Mouse (Mus musculus) forebrain, embryonic 16.5 days (tissue): ENCODE measurements at regions not wholly inside any gene's neighbourhood (a gene's known extent, or its start where the extent isn't known, plus 50 kb on each side); places are given as distances from the start of the nearest gene placed in this dataset.

Experiments
- ATAC-seq: fragments of 200-750 bp; cut with Nextera tagmentation; 2 replicates; pipeline ENCODE4 v1.8.0; 2017; ENCODE audit warnings: mild to moderate bottlenecking, moderate library complexity
- H3K27ac ChIP-seq: fragments of 300-500 bp; sonication (generic); 2 replicates; pipeline ENCODE4 v1.5.1; 2014; ENCODE audit warnings: low read length, control low read depth
- H3K27me3 ChIP-seq: fragments of 300-500 bp; sonication (generic); replicated peaks from 2 replicates; pipeline ENCODE4 v1.6.1; 2014; ENCODE audit warnings: low read length; ENCODE audit not compliant: control insufficient read depth, insufficient read depth
- H3K36me3 ChIP-seq: fragments of 300-500 bp; sonication (generic); 2 replicates; pipeline ENCODE4 v1.6.1; 2014; ENCODE audit not compliant: control insufficient read depth, insufficient read depth
- H3K4me1 ChIP-seq: fragments of 300-500 bp; sonication (generic); replicated peaks from 2 replicates; pipeline ENCODE4 v1.6.1; 2014; ENCODE audit warnings: low read length; ENCODE audit not compliant: control insufficient read depth, insufficient read depth
- H3K4me2 ChIP-seq: fragments of 300-500 bp; sonication (generic); 2 replicates; pipeline ENCODE4 v1.6.1; 2014; ENCODE audit warnings: mild to moderate bottlenecking, low read length, control low read depth
- H3K4me3 ChIP-seq: fragments of 300-500 bp; sonication (generic); replicated peaks from 2 replicates; pipeline ENCODE4 v1.5.1; 2014; ENCODE audit warnings: mild to moderate bottlenecking, low read length, control low read depth
- H3K9ac ChIP-seq: fragments of 300-500 bp; sonication (generic); replicated peaks from 2 replicates; pipeline ENCODE4 v1.6.1; 2014; ENCODE audit warnings: low read depth, low read length, control low read depth
- H3K9me3 ChIP-seq: fragments of 300-500 bp; sonication (generic); 2 replicates; pipeline ENCODE4 v1.6.1; 2016; ENCODE audit warnings: low read length; ENCODE audit not compliant: control insufficient read depth
- WGBS: fragments of 180-500 bp; shearing (Covaris S2); extraction: QIAGEN DNeasy Blood & Tissue Kit; methylation state at CpG from one replicate; pipeline ENCODE4 v1.1.7; 2014; 5-methylcytosine and 5-hydroxymethylcytosine counted together

DNA sequence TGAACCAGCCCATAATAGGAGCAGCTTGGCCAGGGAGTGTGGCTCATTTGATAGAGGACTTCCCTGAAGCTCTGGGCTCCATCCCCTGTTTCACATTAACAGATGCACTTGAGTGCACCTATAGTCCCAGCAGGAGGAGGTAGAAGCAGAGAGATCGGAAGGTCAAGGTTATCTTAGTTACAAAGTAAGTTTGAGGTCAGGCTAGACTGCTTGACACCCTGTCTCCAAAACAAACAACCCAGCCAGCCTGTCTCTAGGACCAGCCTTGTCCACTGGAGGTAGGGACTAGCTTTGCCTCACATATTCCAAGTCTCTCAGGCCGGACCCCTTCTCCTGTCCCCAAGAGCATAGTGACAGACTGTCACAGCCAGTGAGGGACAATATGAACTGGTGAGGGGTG lies 88.9 kb upstream of the Ptpn1 start:
- no peak overlapping the region for H3K4me2 ChIP-seq
- no peak overlapping the region for H3K4me3 ChIP-seq
- no peaks in the 10 kb centered on the region for H3K36me3 ChIP-seq
- no peaks in the 10 kb centered on the region for H3K27me3 ChIP-seq
- no peak for ATAC-seq
- no peak overlapping the region for H3K9ac ChIP-seq
- H3K4me1 ChIP-seq, result 0 out of 2 replicates have a peak, but pooled peaks cover 5% of the 10 kb centered on the region
- WGBS, result 90% methylated on average over 2 of the region's 2 CpGs
- H3K9me3 ChIP-seq, result no peaks in the 10 kb centered on the region
- no peak overlapping the region for H3K27ac ChIP-seq

GRCm38 (mm10) chr2:167842473-167842872 lies 89.4 kb upstream of the Ptpn1 start:
- H3K4me1 ChIP-seq, result 0 out of 2 replicates have a peak, but pooled peaks cover 5% of the 10 kb centered on the region
- no peak overlapping the region for H3K4me3 ChIP-seq
- H3K9ac ChIP-seq, result no peak overlapping the region
- H3K4me2 ChIP-seq, result no peak overlapping the region
- no peak for ATAC-seq
- H3K36me3 ChIP-seq, result no peaks in the 10 kb centered on the region
- no peaks in the 10 kb centered on the region for H3K27me3 ChIP-seq
- H3K9me3 ChIP-seq, result no peaks in the 10 kb centered on the region
- WGBS, result 86% methylated on average over 1 of the region's 1 CpGs
- no peak overlapping the region for H3K27ac ChIP-seq

GRCm38 (mm10) chr2:167841339-167842240 lies 90.3 kb upstream of the Ptpn1 start:
- H3K36me3 ChIP-seq, result no peaks in the 10 kb centered on the region
- WGBS, result 42% methylated on average over 22 of the region's 22 CpGs
- ATAC-seq, result no peak
- no peak overlapping the region for H3K4me3 ChIP-seq
- H3K27me3 ChIP-seq, result no peaks in the 10 kb centered on the region
- no peak overlapping the region for H3K9ac ChIP-seq
- H3K27ac ChIP-seq, result no peak overlapping the region
- no peak overlapping the region for H3K4me2 ChIP-seq
- H3K4me1 ChIP-seq, result 0 out of 2 replicates have a peak, but pooled peaks cover 5% of the 10 kb centered on the region
- H3K9me3 ChIP-seq, result no peaks in the 10 kb centered on the region

GRCm38 (mm10) chr2:167840344-167840743 lies 91.5 kb upstream of the Ptpn1 start:
- Histone ChIP-seq H3K4me3 (no peak overlapping the region), H3K9me3 (no peaks in the 10 kb centered on the region), H3K4me1 (0 out of 2 replicates have a peak, but pooled peaks cover 5% of the 10 kb centered on the region), H3K36me3 (no peaks in the 10 kb centered on the region), H3K27me3 (no peaks in the 10 kb centered on the region), H3K9ac (no peak overlapping the region), H3K4me2 (no peak overlapping the region), H3K27ac (no peak overlapping the region)
- 87% methylated on average over 9 of the region's 9 CpGs for WGBS
- ATAC-seq, result no peak

DNA sequence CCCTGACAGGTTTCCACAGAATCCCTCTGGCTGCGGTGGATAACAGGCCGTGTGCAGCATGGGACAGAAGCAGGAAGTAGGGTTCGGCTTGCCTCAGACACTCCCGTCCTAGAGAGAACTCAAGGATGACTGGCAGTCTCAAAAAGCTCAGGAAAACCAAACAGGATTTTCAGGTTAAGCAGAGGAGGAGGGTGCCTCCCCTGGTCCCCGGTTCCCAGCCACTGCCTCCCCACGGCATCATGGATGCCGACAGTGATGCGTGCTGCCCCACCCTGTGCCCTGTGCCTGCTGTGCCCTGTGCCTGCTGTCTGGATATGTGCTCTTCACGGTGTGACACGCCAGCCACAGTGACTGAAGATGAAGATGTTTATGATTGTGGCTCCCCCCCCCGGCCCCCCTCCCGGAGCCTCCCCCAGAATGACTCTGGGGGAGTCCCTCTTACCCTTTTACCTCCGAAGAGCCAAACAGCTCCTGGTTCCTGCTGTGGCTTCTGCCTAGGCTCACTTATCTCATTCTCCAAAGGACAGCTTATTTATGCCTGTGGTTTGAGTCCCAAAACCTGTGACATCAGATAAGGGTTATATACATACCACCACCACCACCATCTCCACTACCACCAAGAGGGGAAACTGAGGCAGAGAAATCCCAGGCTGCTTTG lies 92.4 kb upstream of the Ptpn1 start:
- Histone ChIP-seq H3K36me3 (no peaks in the 10 kb centered on the region), H3K4me3 (no peak overlapping the region), H3K4me1 (peaks cover 8% of the 10 kb centered on the region), H3K9me3 (no peaks in the 10 kb centered on the region), H3K27me3 (no peaks in the 10 kb centered on the region), H3K27ac (no peak overlapping the region), H3K9ac (no peak overlapping the region), H3K4me2 (no peak overlapping the region)
- no peak for ATAC-seq
- 78% methylated on average over 13 of the region's 13 CpGs for WGBS

GRCm38 (mm10) chr2:167837596-167837995 lies 94.3 kb upstream of the Ptpn1 start:
- H3K9ac ChIP-seq, result no peak overlapping the region
- no peaks in the 10 kb centered on the region for H3K27me3 ChIP-seq
- H3K4me3 ChIP-seq, result no peak overlapping the region
- no peaks in the 10 kb centered on the region for H3K9me3 ChIP-seq
- H3K36me3 ChIP-seq, result no peaks in the 10 kb centered on the region
- WGBS, result 48% methylated on average over 4 of the region's 4 CpGs
- no peak overlapping the region for H3K27ac ChIP-seq
- H3K4me1 ChIP-seq, result peaks cover 14% of the 10 kb centered on the region
- no peak overlapping the region for H3K4me2 ChIP-seq
- ATAC-seq, result no peak

DNA sequence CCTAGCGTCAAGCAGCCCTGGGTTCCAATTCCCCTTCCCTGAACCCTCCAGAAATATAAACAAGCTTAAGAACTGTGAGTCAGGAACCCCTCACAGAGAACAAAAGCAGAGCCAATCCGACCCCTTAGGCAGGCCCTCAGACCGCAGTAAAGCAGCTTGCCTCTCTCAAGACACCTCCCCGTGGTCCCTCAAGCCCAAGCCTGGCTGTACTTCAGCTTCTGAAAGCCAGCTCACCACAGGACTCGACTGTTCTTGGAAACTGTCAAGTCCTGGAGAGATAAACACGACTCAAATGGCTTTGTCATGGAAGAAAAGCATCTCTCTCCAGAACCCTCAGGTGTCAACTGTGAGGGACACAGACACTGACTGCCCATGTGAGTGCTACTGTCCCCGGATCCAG lies 95.2 kb upstream of the Ptpn1 start:
- H3K9ac ChIP-seq, result no peak overlapping the region
- no peak overlapping the region for H3K4me3 ChIP-seq
- no peaks in the 10 kb centered on the region for H3K36me3 ChIP-seq
- H3K27ac ChIP-seq, result no peak overlapping the region
- H3K4me2 ChIP-seq, result no peak overlapping the region
- 36% methylated on average over 7 of the region's 7 CpGs for WGBS
- H3K4me1 ChIP-seq, result peaks cover 14% of the 10 kb centered on the region
- no peaks in the 10 kb centered on the region for H3K9me3 ChIP-seq
- no peaks in the 10 kb centered on the region for H3K27me3 ChIP-seq
- ATAC-seq, result no peak

DNA sequence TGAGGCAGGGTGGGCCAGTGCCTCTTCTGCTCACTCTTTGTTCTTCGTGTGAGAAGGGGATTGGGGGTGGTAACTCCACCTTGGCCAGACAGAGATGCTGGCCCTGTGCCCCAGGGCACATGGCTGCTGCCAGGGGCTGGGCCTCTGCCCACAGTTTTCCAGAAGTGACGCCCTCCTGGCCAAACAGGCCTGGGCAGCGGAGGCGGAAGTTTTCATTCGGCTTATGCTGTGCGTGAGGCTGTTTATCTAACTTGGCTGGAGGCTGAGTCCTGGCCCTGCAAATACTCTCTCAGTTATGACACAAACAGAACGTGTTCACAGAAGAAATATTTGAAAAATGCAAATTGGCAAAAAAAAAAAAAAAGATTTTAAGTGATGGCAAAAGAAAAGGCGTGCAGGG lies 97.3 kb upstream of the Ptpn1 start:
- H3K4me2 ChIP-seq, result no peak overlapping the region
- no peak for ATAC-seq
- peaks cover 14% of the 10 kb centered on the region for H3K4me1 ChIP-seq
- WGBS, result 39% methylated on average over 8 of the region's 8 CpGs
- no peaks in the 10 kb centered on the region for H3K36me3 ChIP-seq
- H3K9me3 ChIP-seq, result no peaks in the 10 kb centered on the region
- no peak overlapping the region for H3K4me3 ChIP-seq
- no peak overlapping the region for H3K27ac ChIP-seq
- H3K27me3 ChIP-seq, result no peaks in the 10 kb centered on the region
- H3K9ac ChIP-seq, result no peak overlapping the region

DNA sequence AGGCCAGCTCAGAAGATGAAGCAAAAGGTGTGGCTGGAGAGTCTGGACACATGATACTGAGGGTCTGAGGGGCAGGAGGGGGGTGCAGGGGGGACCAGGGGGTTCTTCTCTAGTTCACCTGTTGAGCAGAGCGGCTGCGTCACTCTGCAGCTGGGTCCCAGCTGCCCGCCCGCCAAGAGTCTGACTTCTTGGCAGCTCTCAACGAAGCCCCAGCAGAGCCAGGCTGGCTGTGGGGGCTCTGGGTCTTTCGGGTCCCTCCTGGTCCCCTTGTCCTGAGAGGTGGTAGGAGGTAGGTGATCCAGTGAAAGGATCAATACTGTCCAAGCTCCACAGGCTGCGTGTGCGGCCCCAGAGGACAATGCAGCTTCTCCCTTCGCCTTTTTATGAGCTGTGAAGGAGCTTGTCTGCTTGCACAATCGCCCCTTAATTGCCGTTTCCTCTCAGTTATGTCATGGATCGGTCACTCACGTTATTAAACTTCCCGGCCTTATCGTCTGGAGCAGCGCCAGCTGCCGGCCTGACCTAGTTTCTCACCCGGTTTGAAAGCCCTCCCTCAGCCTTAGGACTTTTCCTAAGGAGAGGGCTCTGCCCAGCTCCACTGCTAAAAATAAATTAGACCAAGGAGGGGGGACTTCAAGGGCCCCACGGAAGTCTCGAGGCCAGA lies 98.4 kb upstream of the Ptpn1 start:
- no peak for ATAC-seq
- no peak overlapping the region for H3K27ac ChIP-seq
- no peaks in the 10 kb centered on the region for H3K9me3 ChIP-seq
- H3K4me1 ChIP-seq, result peaks cover 14% of the 10 kb centered on the region
- H3K4me3 ChIP-seq, result no peak overlapping the region
- H3K4me2 ChIP-seq, result no peak overlapping the region
- no peaks in the 10 kb centered on the region for H3K36me3 ChIP-seq
- WGBS, result 36% methylated on average over 20 of the region's 20 CpGs
- no peaks in the 10 kb centered on the region for H3K27me3 ChIP-seq
- no peak overlapping the region for H3K9ac ChIP-seq
